Mouse (Mus musculus): ENCODE measurements around the gene H2al2a.

GRCm38 (mm10) chr2:17989115-17989514 is 7.6 kb downstream of the H2al2a start:
- TF ChIP-seq EP300 (IDR thresholded peaks at IDR 0.05; ENCODE audit: low read length) (no peak), POLR2A (IDR thresholded peaks at IDR 0.05; ENCODE audit: low read depth, low read length) (no peak), MXI1 (IDR thresholded peaks at IDR 0.05; ENCODE audit: low read depth, low read length) (no peak), BHLHE40 (IDR thresholded peaks at IDR 0.05; ENCODE audit: low read depth, low read length) (no peak)
